Mouse (Mus musculus) left cerebral cortex, adult 8-10 months (tissue): Measurements from ENCODE around the gene Grin2b. TPM values are rescaled to one million over a fixed set of nuclear protein-coding genes. Genes with fewer than 3 reads are reported as not detected.

Experiments
- DNase-seq, 2 experiments: peaks; one replicate each; pipeline ENCODE4 v3.0.0; 2022; ENCODE audit warnings: low spot score in 2 of 2
- total RNA-seq, 4 experiments: library from RNA; stranded (reverse); gene quantifications; 2 replicates each; pipeline ENCODE4 v1.2.4; 2022

Gene Grin2b
- total RNA-seq, 4 experiments from 2014 or later = 190 to 249 (median 208) TPM

DNA sequence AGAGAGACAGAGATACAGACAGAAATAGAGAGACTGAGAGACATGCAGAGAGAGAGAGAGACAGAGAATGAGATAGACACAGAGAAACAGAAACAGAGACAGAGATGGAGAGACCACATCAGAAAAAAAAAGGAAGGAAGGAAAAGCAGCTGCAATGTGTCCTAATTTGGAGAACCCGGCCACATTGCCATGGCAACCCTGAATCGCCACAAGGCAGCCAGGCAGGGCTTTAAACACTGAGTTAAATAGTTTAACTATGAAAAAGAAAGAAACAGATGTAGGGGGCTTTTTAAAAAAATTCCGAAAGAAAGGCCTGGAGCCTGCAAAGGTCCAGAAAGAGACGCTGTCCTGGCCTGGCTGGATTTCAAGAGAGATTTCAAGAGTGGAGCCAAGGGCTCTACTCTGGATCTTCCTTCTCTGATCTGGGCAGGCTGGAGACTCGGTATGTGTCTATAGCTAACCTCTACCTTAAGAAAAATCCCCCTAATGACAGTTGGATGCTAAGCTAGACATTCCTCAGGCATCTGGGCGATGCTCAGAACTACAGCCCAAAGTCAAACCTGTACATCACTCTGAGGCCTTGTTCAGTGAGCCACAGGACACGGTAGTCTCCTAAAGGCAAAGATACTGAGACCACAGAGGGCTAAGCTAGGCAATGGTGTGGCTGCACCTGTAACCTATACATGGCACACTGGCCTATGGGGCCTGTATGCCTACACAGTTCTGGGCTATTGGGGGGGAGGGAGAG is 162.8 kb downstream of the Grin2b start:
- DNase-seq = no peak

DNA sequence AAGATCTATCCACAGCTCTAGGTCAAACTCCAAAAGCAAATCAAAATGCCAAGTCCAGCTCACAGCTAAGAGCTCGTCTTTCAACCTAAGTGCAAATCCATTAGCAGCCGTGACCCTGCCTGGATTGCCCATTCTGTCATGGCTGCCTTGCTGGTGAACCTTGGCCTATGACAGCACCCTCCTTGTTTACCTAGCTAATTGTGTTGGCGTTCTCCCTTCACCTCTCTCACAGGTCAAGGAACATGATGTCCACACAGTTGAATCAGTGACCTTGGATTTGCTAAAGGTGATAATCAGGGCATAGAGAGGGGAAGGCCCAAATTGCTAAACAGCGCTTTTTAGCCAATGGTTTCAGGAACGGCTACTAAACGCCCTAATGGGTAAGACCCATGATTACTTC is 165.2 kb downstream of the Grin2b start:
- DNase-seq = no peak

DNA sequence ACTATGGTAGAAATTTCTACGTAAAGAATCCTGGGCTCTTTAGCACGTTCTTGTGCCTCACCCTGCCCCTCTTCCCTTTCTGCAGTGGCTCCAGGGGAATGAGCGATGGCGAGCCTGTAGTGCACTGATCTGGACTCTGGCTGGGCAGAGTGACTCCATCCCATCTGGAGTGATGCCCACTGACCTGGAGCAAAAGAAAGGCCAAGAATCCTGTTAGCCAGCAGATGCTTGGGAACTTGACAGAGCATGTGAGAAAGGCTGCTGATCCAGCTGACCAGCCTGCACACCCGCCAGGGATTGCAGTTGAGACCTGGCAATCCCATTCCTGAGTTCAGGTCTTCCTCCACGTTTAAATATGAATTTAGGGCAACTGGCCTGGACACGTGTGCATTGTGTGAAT is 178.6 kb downstream of the Grin2b start:
- DNase-seq = no peak

DNA sequence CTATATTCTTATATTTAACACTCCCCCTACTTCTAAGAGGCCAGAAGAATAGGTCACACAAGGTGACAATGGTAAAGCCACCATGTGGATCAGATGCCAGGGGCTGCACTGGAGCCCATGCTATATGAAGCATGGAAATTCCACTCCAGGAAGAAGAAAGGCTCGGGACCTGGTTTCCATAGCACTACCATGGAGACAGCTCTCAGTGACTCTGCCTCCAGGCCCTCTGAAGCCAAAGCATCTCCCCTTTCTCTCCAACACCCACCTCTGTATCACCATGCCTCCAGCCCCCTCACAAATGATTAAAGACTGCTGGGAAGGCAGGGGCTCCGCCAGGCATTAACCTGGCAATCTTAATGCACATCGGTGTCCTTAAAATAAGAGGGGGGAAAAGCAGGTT is 179.4 kb downstream of the Grin2b start:
- no peak for DNase-seq

DNA sequence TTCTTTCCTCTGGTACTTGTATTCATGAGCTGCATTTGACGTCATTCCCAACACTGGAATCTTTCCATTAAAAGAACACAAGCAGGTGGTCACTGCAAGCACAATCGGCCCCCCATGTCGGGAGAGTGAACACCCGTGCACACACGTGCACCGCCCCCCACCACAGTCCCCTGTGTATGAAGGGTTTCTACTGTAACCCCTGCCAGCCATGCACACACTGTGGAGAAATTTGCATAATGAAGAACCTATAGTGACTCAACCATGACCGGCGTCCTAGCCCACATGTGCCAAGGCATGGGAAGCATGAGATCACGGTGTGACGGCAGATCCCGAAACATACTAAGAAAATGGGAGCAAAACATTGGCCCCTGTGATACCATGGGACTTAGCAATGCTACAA is 179.9 kb downstream of the Grin2b start:
- no peak for DNase-seq

DNA sequence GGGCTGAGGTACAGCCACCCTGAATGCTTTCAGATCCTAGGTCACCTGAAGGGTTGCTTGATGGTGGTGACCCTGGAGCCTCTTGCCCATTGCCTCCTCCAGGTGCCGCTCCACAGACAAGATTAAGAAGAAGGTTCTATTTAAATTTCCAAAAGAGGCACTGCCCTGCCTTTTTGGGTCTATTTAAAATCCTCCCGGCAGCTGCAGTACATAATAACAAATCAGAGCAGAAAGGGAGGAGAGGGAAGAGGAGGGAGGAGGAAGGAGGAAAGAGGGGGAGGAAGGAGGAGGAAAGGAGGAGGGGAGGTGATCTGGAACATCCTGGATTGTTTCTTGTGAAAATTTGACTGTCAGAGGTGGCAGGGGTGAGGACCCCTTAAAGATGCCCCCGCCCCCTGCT is 197.2 kb downstream of the Grin2b start:
- DNase-seq = no peak

DNA sequence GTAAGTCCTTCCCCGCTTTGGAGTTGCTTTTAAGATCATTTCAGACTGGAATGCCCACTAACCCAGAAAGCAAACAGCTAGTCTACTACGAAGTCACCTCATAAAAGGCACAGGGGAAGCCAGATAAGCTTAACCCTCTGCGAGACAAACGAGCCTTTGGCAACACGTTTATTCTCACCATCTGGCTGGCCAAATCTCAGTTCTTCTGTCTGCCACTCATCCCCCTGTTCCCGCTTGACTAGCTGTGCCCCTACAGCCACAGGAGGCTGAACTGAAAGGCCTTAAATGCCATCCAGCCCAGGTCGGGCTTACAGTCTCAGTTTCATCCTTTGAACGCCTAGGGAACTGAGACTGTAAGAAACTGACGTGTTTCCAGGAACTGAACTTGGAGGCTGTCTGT is 200.8 kb downstream of the Grin2b start:
- no peak for DNase-seq

DNA sequence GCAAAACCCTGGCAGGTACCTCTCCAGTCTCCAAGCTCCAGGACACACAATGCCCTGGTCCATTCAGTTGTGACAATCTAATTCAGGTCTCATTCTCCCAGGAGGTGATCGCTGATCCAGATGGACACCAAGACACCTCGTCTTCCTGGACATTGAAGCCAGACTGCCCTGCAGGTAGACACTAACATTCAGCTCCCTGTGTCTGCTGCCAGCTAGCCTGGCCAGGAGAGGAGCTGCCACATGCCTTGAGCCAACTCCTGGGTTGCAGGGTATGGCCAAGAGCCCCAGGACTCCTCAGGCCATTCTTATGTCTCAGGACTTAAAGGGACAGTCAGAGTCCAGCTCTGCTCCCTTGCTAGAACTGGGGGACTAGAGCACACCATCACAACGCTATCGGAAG is 201.8 kb downstream of the Grin2b start:
- no peak for DNase-seq

DNA sequence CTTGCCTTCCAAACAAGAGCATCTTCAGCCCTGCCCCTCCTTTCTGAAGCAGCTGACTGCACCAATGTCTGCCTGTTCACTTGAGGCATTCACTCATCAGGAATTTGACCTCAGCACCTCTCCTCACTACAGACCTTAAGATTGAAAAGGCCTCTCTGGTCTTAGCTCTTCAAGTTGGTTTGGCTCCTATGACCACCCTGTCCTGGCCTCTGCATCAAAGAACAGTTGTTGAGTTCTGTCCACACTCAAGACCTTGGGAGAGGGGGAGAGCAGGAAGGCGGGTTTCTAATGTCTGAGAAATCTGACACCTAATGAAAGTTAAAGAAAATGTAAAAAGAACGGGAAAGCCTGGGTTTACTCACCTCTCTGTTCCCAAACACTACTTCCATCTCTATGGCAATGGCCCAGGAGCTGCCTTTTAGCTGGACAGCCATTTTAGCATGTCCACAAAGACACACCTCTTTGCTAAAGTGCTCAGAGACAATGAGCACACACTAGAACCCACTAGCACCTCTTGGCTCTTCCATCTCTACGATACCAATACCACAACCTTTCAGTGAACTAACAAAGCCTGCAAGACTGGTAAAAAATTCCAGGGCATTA is 202.5 kb downstream of the Grin2b start:
- no peak for DNase-seq

DNA sequence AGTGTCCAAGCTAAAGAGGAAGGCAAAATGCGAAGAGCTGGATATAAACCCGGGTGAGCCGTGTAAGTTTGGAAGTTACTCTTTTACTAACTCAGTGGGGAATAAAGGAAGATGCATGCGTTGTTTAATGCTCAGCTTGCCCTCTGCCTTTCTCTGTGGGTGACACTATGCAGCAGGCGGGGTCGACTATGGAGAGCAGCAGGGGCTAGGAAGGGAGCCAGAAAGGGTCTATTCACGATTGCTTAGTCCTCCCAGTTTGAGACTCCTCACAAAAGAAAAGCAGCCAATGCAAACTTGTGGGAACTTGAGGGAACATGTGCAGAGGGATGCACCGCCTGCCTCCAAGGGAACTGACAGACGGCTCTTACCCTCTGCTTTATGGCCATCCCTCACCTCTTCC is 211.5 kb downstream of the Grin2b start:
- DNase-seq = no peak

DNA sequence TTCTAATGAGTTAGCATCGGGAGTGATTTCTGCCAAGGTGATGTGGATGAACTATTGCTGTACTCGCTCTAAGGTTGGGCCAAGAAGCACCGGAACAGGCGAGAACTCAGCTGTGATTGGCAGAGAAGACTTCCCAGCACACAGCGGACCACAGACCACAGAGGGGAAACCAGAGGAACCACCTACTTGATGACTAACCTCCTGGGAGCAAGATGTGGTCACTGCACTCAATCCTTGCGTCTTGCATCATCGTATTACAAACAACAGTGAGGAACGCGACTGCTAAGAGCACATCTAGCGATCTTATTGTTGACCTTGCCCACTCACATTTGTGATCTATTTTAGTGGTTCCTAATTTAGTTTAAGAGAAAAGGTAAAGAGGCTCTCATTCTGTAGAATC is 213.7 kb downstream of the Grin2b start:
- DNase-seq = no peak

DNA sequence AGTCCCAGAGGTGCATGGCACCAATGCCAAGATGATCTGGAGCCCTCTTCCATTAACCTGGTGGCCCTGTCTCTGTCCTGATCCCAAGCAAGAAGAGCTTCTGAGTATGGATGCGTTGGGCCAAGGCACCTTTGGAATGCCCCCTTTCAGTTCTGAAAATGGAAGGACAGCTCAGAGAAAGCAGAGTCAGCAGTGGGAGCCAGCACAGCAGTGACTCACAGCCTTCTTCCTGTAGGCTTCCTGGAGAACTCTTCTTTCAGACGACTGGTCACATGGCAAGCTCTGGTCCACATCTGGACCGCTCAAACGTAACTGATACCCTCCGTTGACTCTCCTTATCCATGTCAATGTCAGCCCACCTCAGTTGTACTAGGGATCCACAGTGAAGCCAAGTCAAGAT is 221.6 kb downstream of the Grin2b start:
- DNase-seq = no peak

DNA sequence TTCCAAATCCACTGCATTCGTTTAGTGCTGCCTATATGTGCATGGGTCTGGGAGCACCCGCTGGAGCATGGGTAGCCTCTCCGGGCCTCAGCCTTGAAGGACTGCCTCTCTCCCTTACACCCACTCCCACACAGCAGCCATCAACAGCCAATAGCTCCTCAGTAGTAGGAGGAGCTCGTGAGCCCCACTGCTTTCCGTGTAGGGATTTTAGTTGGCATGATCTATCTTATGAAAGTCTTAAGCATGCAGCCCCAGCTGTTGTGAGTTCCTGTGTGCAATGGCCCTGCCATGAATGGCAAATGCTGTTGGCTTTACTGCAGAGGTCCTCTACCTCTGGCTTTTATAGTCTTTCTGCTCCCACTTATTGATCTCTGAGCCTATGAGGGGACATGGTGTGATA is 227.8 kb downstream of the Grin2b start:
- no peak for DNase-seq

DNA sequence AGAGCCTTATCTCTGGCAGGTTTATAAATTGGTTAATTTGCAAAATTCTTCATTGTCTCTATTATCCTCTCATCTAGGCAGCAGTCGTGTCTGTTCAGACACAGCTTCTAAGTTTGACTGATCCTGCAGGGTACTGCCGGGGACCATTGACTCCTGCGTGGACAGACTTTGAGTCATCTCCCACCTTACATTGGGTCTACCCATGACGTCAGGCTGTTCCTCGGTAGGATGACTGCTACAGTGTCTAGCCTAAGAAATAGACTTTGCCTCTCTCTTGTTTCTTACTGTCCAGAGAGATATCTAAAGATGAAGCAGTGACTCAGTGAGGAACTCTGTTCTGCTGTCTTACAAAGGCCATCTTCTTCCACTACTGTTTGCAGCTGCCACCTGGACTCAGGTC is 229.0 kb downstream of the Grin2b start:
- DNase-seq = no peak

DNA sequence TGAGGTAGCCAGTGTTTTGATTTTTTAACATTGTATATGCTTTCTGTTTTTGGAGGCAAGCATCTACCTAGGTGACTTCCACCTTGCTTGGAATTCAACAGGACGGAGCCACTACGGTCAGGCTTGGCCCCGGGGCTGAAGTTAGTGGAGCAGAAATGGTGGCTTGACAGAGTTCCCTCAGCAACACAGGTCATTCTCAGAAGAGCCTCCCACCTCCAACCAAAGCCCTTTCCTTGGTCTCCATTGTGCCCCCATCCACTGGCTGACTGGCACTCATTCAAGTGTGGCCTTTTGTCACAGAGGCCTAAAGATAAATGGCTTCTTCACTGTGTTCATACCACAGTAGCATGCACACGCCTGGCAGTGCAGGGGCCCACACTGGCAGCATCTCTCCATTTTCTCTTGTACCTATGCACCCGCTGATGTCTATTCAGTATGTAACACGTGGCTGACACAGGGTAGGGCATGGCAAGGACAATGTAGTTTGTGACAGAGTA is 230.1 kb downstream of the Grin2b start:
- no peak for DNase-seq

DNA sequence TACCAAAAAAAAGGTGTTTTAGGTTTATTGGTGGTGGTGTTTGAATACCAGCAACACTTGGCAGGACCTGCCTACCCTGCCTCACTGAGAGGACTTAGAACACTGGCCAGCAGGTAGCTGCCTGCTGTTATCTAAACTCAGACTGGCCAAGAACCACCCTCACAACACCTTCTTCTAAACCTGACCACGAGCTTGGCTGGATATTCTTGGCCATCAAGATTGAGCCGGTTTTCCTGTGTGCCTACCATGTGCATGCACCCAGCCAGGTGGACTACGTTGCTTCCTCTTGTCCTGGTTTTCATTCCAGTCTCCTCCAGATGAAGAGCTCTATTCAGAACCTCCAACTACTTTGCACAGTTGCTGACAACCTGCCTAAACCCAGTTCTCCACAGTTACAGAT is 240.4 kb downstream of the Grin2b start:
- peak in 1 of 2 experiments; percentile 51 for DNase-seq

DNA sequence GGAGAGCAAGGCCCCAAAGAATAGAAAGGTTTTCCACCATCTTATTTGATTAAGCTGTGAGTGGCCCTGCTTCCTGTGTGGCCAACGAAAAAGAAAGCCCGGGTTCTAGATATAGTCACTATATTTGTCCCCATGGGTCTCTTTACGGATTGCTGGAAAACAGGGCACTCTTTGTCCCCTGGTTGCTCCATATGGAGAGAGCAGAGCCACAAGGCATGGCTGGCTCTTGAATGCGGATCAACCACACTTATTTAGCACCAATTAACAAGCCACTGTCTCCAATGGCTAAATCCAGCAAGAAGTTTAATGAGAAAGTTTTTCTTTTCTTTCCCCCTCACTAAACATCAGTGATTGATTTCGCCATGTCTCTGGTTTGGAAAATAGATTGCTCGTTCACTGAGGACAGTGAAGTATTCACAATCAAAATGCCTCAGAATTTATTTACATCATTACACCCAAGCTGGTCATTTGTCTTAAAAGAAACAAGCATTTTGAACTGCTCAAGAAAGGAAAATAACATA is 240.9 kb downstream of the Grin2b start:
- DNase-seq = no peak

DNA sequence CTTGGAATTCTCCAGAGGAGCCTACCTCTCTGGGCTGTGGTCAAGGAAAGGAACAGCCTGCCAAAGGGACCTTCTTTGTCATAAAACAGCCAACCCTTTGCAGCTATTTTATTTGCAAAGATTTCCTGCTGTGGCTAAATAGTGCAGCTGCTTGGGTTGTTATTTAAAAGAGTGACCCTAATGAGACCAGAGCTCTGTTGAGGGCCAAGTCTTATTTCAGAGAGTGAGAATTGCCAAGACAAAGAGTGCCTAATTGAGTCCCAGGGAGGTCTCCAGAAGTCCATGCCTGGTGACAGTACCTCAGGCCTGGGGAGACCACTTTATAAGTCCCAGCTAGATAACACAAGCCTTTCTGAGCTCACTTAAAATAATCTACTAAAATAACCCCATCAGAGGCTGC is 255.6 kb downstream of the Grin2b start:
- no peak for DNase-seq

DNA sequence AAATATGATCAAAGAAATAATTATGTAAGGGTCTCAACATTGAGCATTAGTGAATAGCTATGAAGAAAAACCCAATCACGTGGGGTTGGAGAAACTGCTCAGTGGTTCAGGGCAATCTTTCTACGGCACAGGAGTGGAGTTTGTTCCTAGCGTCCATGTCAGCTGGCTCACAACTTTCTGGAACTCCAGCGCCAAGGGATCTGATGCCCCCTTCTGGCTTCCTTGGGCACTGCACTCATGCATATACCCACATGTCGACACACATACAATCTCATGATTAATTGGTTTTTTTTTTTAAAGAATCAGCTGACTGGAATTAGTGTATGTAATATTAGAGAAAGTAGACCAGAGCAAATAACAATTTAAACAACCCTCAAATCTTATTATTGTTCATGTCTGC is 258.7 kb downstream of the Grin2b start:
- DNase-seq = no peak

DNA sequence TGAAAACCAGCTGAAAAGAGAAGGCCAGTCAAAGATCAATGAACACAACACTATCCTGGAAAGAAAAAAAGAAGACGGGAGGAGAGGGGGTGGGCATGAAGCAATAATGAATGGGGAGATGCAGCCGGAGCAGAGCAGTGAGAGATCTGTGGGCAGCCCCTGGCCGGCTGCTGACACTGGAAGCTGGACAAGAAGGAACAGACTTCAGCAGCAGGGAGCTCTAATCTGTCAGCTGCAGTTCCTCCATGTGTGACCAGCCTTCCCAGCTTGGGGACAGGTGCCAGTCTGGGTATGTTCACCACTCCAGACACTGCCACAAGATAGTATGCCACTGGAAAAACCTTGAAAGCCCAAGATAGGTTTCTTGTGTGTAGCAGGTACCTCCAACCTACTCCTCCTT is 261.2 kb downstream of the Grin2b start:
- no peak for DNase-seq

DNA sequence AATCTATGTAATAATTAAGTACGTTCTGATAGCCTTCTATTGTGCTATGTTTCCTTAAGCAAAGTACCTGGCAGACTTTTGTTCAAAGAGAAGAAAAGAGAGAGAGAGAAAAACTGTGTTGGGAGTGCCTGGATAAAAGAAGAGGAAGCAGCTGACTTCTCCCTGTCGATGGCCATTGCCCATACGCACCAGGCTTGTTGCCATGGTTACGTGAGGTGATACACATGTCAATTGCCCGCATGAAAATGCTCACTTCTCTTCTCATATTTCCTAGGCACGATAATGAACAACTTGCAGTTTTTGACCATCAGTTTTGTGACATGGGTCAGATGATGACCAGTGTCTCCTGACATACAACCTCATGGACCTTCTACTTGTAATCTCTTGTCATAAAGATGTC is 262.2 kb downstream of the Grin2b start:
- DNase-seq = no peak

DNA sequence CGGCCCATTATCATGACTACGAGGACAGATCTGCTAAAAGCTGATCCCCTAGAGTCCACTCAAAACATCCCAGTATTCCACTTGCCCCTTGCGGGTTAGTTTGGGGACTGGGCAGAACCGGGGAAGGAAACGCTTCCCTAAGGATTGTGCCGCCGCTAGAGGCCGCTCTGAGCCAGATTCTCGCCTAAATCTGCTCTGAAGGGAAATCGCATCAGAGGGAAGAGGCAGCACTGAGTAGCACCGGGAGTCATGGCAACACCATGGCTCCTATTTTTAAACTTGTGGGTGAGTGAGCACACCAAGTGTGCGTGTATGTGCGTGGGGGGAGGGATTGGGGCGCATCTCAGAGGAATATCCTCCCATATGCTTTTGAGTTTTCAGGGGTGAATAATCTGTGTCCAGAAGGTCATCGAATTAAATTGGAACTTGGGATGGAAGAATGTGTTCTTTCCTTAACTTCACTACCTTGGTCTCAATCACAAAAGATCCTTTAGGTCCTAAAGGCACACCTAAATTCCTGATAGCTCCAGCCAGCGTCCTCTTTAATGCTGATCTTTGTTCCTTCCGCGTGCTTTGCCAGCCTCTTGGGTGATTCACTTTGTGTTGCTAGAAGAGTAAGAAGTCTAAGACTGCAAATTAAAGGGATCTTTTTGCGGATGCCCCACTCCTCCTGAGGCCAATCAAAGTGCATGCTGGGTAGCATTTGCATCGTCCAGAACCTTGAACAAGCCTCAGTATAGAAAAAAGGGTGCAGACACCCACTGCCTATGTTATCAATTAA is 265.6 kb downstream of the Grin2b start:
- peak; percentile 89 to 91 for DNase-seq
